Mouse (Mus musculus): Measurements from ENCODE around the gene Parp12.

The Parp12 gene

DNA sequence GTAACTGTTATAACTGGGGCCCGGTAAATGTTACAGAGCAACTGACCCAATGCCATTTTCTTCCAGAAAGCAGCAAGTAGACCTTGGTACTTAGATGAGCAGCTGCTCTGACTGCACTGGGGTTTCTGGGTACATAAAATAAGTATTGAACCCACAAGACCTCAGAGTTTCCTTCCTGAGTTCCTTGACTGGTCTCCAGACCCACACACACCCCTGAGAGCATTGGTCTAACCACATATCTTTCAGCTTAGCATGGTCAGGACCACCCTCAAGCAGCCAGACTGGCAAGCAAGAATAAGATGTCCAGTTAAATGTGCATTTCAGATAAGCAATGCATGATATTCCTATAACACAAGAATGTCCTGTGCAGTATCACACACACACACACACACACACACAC lies 61.0 kb downstream of the Parp12 start:
- no peak for DNase-seq (ENCODE audit: low spot score)

DNA sequence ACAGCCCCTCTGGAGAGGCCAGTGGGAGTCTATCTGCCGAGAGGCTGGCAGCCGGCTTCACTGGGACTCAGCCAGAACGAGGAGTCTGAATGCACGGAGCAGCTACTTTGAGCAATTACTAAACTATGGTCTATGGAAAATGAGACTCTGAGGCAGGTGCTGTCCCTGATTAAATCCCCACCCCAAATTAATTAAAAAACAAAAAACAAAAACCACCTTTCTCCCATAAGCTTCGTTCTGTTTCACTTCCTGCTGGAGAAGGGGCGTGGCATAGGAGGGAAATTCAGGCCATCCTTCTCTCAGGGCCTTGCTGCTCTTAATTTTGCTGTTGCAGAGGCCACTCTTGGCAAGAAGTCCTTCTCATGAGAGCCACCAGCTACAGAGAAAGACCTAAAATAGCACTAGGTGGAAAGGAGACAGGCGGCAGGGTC lies 62.3 kb downstream of the Parp12 start:
- no peak for DNase-seq (ENCODE audit: low spot score)

DNA sequence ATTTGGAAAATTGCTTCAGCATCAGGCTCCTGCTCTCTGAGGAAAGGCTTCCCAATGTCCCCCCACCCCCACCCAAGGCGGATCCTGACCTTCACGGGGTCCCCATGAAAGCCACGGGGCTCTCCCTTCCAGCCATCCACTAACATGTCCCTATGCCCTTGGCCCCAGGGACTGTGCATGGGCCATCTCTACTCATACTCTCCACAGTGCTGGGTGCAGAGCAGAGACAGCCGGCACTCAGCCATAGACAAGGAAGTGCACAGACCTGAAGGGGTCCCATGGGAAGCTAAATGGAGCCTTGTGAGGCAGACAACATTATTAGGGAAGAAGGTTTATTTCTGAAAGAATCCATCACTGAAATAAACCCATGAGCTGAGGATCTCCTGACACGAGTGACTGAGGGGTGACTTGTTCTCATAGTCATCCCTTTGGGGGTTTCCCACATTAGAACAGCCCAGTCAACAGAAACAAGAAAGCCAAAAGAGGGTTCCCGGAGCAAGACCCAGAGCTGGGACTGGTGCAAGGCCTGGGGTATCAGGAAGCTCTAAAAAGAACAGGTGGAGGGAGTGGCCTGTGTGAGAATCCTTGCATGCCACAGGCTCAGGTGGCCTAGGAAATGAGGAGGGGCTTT lies 63.2 kb downstream of the Parp12 start:
- DNase-seq (ENCODE audit: low spot score), result no peak

DNA sequence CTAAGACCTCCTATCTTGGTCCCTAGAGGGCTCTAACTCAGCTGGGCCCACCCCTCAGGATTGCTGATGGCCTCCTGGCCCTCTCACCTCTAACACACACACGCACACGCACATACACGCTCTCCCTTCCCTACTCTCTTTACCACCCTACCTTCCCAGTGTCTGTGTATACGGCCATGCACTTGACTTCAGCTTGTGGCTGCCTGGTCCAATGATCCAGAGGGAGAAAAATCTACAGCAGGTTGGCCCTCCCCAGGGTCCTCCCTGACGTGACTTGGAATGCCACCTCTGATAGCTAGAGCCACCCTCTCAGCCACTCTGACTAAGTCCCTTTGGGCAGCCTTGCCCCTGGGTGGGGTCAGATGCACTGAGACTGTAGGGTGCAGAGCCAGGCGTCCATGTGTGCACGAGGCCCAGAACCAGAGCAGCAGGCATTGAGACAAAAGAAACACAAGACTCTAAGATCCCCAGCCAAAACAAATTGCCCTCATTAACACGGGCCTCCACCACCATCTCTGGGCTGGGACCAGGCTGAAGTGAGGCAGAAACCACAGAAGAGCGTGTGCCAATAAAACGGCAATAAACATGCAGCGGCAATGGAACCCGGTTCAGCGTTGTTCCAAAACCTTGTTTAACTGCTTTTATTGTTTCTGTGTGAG lies 63.8 kb downstream of the Parp12 start:
- DNase-seq (ENCODE audit: low spot score), result no peak

DNA sequence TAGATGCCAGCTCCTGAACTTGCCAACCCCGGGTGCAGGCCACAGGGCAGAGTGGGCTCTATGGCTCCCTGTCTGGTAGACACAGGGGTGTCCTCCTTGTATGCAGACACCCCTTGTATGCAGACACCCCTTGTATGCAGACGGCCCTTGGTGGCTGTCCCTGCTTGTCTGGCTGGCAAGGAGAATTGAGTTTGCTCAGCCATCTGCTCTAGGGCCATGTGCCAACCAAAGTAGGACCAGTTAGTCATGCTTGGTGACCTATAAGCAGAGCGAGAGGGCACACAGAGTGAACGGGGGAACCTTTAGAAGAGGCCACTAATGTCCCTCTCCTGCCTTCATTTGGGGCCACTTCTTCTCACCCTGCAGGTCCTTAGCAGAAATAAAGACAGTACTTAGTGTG lies 65.5 kb downstream of the Parp12 start:
- no peak for DNase-seq (ENCODE audit: low spot score)

DNA sequence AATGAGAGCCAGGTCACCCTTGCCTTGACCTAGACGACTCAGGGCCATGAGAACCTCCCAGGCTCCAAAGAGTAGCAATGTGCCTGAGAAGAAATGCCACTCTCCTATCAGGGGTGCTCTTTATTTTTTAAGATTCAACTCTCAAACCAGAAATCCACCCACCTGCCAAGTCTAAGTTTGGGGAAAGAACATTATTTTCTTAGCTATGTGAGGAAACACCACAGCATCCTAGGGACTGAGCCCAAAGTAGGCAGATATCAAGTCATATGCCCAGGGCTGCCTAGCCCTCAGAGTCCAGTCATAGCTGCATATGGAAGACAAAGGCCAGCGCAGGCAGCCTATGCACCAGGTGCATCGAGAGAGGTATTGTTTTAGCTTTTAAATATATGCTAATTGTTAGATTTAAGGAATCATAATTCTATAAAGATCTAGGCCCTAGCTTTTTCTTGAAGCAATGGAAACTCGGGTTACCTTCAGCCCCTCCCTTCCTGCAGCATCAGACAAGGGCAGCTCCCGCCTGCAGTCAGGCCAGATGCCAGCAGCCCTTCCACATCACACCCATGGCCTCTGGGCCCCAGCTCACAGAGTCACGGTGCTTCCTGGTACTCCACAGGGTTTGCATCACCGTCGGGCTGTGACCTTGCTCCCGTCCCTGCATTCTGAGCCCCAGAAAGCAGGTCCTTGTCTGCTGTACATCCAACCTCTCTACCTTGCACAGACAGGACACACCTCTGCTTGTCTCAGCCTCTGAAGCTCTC lies 66.2 kb downstream of the Parp12 start:
- no peak for DNase-seq (ENCODE audit: low spot score)

DNA sequence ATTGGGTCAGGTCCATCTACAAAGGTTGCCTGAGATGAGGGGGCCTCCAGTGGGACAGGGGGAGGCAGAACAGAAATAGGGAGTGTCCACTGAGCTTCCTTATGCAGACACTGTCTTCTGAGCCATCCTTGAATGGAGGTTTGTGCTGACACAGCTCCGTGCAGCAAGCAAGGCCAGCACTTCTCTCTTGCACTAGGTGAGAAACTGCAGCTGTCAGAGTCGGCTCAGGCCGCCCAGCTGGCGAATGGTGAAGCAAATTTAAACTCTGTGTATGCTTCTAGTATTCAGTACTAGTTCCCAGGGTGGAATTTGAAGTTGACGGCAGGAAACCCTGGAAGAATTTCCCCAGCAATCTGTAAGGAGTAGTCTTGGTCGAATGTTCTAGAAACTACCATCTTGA lies 67.3 kb downstream of the Parp12 start:
- DNase-seq (ENCODE audit: low spot score), result no peak

DNA sequence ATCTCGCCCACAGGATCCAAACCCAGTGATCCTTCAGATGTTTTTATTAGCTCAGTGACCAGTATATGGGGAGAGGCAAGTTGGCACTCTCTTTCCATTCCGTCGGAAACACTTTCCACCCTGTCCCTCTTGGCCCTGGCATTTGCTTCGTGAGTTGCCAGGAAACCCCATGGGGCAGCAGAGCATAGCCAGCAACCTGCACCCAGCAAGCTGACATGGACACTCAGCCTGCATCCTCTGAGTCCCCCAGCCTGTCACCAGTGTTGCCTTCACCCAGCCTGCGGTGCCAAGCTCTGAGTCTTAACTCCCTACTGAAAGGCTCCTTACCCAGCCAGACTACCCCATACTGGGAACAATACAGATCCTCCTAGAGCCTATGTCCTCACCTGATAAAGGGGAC lies 69.0 kb downstream of the Parp12 start:
- no peak for DNase-seq (ENCODE audit: low spot score)

DNA sequence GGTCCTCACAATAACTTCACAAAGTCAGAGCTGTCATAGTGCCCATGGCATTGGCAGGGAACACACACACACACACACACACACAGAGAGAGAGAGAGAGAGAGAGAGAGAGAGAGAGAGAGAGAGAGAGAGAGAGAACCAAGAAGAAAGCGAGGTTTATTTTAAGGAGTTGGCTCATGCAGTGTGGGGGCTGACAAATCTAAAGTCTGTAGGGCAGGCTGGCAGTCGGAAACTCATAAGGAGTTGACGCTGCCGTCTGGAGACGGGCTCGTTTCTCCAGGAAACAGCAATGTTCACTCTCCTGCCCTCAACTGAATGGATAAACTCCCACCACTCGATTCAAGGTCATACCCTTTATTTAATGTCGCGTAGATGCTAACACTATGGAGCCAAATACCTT lies 77.7 kb downstream of the Parp12 start:
- DNase-seq (ENCODE audit: low spot score), result no peak

All from left cerebral cortex, adult 11 months (tissue).